Mouse (Mus musculus) v-Abl transformed pro-B cells (cell line): ENCODE data around the gene Pkd1.

ENCODE experiments used
- in situ Hi-C, 2 experiments: fragments of 400-800 bp; cut with MboI; formaldehyde crosslinking; loops; one replicate each; pipeline ENCODE4 v1.15.1; 2025; ENCODE audit not compliant: unreplicated experiment in 2 of 2

The Pkd1 gene

DNA sequence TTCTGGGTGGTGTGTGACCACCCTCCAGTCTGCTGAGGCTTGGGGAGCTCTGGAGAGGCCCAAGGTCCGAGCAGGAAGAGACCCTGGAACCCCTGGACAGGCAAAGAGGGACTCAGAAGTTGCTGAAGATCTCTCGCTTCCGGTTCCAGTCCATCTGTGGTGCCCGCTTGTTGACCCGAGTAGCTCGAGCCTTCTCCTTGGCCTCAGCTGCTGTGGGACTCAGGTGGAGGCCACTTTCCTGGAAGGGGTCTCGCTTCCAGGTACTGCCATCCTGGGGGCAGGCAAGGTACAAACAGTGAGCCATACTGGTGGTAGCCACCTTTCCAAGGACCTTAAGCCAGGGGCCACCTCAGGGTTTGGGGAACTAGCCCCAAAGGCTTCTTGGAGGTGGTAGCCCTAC is 90.5 kb downstream of the Pkd1 start:
- in situ Hi-C loops: no loop called here

DNA sequence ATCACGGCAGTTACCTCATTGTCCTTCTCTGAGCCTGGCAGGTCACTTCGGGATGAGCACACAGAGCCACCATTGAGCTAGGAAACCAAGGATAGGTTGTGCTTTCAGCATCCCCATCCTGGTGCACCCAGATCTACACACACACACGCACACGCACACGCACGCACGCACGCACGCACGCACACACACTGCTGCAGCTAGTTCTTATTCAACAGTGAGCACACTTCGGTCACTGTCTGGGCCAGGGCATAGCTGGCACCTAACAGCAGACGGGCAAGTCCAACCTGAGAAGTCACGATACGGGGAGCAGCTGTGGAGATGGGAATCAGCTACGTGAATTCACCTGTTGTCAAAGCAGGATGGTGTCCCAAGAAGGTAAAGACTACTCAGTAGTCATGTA is 90.9 kb downstream of the Pkd1 start:
- in situ Hi-C loops: no loop called here

DNA sequence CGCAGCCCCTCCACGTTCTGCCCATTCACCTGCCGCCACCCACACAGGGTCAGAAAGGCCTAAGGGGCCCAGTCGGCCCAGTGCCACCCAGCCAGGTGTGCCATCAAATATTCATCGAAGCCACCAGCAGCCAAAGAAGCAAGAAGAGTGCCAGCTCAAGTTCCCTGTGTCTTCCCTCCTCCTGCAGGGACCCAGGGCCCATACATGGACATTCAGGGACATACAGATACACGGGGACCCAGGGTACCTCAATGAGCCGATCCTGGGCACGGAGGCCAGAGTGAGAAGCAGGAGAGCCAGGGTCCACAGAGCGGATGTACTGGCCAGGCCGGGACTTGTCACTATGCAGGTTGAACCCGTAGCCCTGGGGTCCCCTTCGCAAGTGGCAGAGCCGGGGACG is 92.3 kb downstream of the Pkd1 start:
- in situ Hi-C loops: no loop called here

DNA sequence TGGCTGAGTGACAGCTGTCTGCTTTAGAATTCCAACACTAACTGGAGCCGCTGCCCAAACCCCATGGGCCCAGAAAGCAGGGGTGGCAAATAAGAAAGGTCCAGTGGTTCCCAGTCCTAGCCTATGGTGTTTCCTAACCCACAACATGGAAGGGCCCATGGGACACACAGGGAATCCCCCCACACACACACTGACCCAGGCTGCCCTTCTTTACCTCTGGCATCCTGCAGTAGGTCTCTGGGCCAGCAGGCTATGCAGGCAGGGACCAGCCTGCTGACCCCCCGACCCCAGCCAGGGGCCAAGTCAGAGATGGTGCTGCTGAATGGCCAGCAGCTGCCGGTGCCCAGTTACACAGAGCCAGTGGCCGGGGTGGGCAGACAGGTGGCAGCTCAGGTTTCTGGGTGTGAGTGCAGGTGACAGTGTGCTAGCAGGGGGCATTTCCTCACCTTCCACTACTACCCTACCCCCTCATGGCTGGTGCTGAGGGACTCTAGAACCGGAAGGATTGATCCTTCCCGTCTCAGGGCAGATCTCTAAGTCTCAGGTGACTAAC is 93.2 kb downstream of the Pkd1 start:
- in situ Hi-C loops: no loop called here

DNA sequence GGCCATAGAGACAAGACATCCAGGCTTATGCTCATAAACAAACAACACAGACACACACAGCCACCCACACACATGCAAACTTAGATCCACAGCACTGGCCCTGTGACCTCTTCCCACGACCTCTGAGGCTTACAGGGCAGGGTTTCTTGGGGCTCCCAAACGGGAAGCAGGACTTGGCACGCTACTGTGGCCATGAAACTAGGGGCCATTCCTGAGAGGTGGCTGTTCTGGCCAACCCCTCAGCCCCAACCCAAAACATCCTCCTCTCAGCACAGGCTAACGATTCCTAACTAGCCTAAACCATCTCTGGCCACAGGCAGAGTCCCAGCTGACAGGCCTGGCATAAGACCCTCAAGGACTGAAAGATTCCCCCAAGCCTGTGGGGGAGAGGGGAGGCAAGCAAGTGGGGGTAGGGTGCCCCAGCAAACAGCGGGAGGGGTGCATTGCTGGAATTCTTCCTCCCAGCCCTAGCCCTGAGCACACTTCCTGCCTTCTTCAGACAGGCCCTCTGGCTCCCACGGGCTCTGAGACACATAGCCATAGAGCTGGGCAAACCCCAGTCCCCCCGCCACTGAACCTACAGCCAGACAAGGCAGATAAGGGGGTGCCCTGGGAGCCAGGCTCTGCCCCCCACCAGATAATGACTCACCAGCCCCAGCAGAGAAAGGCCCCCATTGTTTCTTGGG is 94.5 kb downstream of the Pkd1 start:
- in situ Hi-C loops: no loop called here

DNA sequence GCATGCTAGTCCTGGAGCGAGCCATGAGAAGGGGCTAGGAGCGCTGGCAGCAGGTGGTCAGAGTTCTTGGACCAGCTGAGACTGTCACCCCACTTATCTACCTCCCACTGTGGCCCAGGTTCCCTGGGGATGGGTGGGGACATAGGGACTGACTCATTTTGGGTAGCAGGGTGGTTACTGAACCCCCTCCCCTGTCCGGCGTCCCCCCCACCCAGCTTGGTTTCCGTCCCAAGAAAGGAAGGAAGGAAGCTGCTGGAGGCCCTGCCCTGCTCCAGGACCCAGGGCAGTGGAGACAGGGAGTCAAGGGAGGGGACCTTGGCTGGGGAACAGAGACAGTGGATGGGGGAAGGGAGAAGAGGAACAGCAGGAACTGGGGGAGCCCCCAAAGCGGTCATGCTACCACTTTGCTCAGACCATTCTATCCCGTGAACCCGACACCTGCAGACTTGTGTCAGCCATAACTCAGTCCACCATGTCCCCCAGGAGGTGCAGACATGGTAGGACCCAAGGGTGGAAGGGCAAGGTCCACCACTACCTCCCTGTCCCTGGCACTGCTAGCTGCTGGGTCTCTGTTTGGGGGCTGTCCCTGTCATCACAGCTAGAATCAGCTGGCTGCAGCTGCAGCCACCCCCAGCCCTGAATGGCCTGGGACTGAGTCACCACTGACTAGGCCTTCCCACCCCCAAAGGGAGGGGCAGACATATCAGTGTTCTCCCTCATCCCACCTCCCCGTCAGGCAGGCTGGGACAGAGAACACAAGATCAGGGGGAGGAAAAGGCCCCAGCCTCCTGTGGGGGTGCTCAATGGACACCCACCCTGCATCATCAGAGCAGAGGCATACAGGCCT is 95.5 kb downstream of the Pkd1 start:
- in situ Hi-C loops: no loop called here

DNA sequence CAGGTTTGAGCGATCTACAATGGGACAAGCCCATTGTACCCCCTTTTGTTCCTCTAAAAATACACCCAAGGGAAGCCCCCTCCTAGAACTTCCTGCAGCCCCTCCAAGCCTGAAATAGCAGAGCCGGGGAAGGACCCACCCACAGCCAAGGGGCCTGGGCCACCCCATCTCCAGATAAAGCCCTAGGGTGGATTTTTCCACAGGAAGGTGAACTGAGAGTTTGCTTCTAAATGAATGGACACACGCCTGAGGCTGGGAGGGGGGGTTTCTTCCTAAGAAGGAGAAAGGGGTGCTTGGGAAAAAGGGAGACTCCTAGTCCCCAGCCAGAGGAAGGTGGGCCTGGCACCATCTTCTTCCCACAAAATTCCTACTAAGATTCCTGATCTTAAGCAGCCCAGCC is 96.3 kb downstream of the Pkd1 start:
- in situ Hi-C loops: no loop called here
